Mouse (Mus musculus) brain, embryonic 14.5 days (tissue): ENCODE measurements at regions not wholly inside any gene's neighbourhood (a gene's known extent, or its start where the extent isn't known, plus 50 kb on each side); places are given as distances from the start of the nearest gene placed in this dataset.

Experiments
- DNase-seq: peaks from one replicate; pipeline ENCODE4 v3.0.0-alpha.2; 2011; ENCODE audit warnings: low read depth
- CTCF ChIP-seq: fragments of 200-500 bp; IDR thresholded peaks from 2 replicates; pipeline ENCODE4 v1.5.1; 2012; ENCODE audit warnings: inconsistent platforms, mild to moderate bottlenecking, moderate library complexity, borderline replicate concordance; ENCODE audit not compliant: insufficient read depth, insufficient read length; ENCODE audit errors: extremely low read depth
- POLR2A ChIP-seq: fragments of 200-500 bp; IDR thresholded peaks from 2 replicates; pipeline ENCODE4 v1.6.1; 2012; ENCODE audit warnings: mild to moderate bottlenecking, inconsistent platforms, borderline replicate concordance; ENCODE audit not compliant: poor library complexity, insufficient read depth, insufficient read length, severe bottlenecking; ENCODE audit errors: extremely low read depth

DNA sequence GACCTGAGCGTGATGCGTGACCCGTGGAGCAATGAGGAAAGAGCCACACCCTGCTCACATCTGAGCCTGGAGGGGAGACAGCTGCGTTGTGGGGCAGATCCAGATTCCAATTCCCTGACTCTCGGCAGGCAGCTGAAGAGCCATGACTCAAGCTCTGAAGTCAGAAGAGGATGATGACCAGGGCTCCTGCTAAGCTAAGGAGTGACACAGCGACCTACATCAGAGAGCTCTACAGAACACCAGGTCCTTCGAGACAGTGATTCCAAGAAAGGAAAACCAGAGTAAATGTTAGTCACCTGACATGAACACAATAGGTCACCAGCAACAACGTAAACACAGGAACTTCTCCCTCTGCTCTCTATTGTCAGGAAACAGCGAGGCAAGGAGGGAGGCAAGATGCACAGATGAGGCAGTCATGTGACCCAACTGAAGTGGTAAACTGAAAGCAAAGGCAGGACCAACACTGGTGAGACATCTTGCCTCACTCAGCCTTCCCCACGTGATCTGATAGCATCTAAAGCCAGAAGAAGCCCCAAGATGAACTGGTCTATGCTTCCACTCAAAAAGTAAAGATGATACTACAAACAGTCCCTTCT is 444.2 kb upstream of the Gm19410 start:
- no peak for DNase-seq
- TF ChIP-seq CTCF (no peak), POLR2A (no peak)

GRCm38 (mm10) chr8:35323180-35323975 is 442.2 kb upstream of the Gm19410 start:
- TF ChIP-seq CTCF (no peak), POLR2A (no peak)
- no peak for DNase-seq
